Mouse (Mus musculus): ENCODE results near the gene Clcnkb. TPM values are rescaled to one million over a fixed set of nuclear protein-coding genes. Genes with fewer than 3 reads are reported as not detected.

Gene Clcnkb
- not detected in 2 replicates for total RNA-seq (2021)
- long read RNA-seq: 0 reads

GRCm38 (mm10) chr4:141415924-141416323 lies at the start of gene Clcnkb:
Clcnkb (minus strand) TSS chr4:141416014.
- DNase-seq: no peak

GRCm38 (mm10) chr4:141464722-141465121 lies 48.9 kb upstream of the Clcnkb start:
- no peak for DNase-seq

GRCm38 (mm10) chr4:141463472-141463871 lies 47.7 kb upstream of the Clcnkb start:
- no peak for DNase-seq

GRCm38 (mm10) chr4:141461576-141461975 lies 45.8 kb upstream of the Clcnkb start:
- DNase-seq: no peak

- DNase-seq: no peak
Measured at GRCm38 (mm10) chr4:141461088-141461487, 45.3 kb upstream of the Clcnkb start.

GRCm38 (mm10) chr4:141460481-141460880 lies 44.7 kb upstream of the Clcnkb start:
- DNase-seq: no peak

- DNase-seq: no peak
Measured at GRCm38 (mm10) chr4:141459766-141460165, 44.0 kb upstream of the Clcnkb start.

- no peak for DNase-seq
Measured at GRCm38 (mm10) chr4:141458888-141459287, 43.1 kb upstream of the Clcnkb start.

- no peak for DNase-seq
Measured at GRCm38 (mm10) chr4:141458236-141458635, 42.4 kb upstream of the Clcnkb start.

GRCm38 (mm10) chr4:141456193-141456938 lies 40.6 kb upstream of the Clcnkb start:
- no peak for DNase-seq

- DNase-seq: no peak
Measured at GRCm38 (mm10) chr4:141455526-141455925, 39.7 kb upstream of the Clcnkb start.

- no peak for DNase-seq
Measured at GRCm38 (mm10) chr4:141454581-141455350, 39.0 kb upstream of the Clcnkb start.

- no peak for DNase-seq
Measured at GRCm38 (mm10) chr4:141451916-141452450, 36.2 kb upstream of the Clcnkb start.

- no peak for DNase-seq
Measured at GRCm38 (mm10) chr4:141451251-141451650, 35.4 kb upstream of the Clcnkb start.

GRCm38 (mm10) chr4:141446211-141446610 lies 30.4 kb upstream of the Clcnkb start:
- DNase-seq: no peak

GRCm38 (mm10) chr4:141445328-141445720 lies 29.5 kb upstream of the Clcnkb start:
- DNase-seq: no peak

GRCm38 (mm10) chr4:141444451-141445327 lies 28.9 kb upstream of the Clcnkb start, which contains the start of gene Zbtb17:
Zbtb17 (plus strand) TSS chr4:141444654.
- peak; percentile 92 for DNase-seq

- no peak for DNase-seq
Measured at GRCm38 (mm10) chr4:141443641-141444429, 28.0 kb upstream of the Clcnkb start.

GRCm38 (mm10) chr4:141440877-141441276 lies 25.1 kb upstream of the Clcnkb start:
- no peak for DNase-seq

GRCm38 (mm10) chr4:141439083-141439803 lies 23.4 kb upstream of the Clcnkb start:
- DNase-seq: no peak

- no peak for DNase-seq
Measured at GRCm38 (mm10) chr4:141435974-141436373, 20.2 kb upstream of the Clcnkb start, which contains the start of gene Srarp. Srarp (minus strand) TSS chr4:141436105.

Measured in adrenal gland, postnatal 25 days (tissue).